Mouse (Mus musculus) hindbrain, embryonic 11.5 days (tissue): ENCODE measurements at regions not wholly inside any gene's neighbourhood (a gene's known extent, or its start where the extent isn't known, plus 50 kb on each side); places are given as distances from the start of the nearest gene placed in this dataset.

Source experiments
- ATAC-seq: fragments of 200-750 bp; cut with Nextera tagmentation; 2 replicates; pipeline ENCODE4 v1.8.0; 2017; ENCODE audit warnings: mild to moderate bottlenecking, moderate TSS enrichment, moderate library complexity; ENCODE audit not compliant: low FRiP score
- DNase-seq: peaks from one replicate; pipeline ENCODE4 v3.0.0-alpha.2; 2015; ENCODE audit warnings: low spot score
- H3K27ac ChIP-seq: fragments of 300-500 bp; sonication (generic); 2 replicates; pipeline ENCODE4 v1.5.1; 2014; ENCODE audit warnings: mild to moderate bottlenecking, low read depth, low read length
- H3K27me3 ChIP-seq: fragments of 300-500 bp; sonication (generic); 2 replicates; pipeline ENCODE4 v1.6.1; 2014; ENCODE audit warnings: mild to moderate bottlenecking, low read length, moderate library complexity, mixed read lengths; ENCODE audit not compliant: control insufficient read depth, insufficient read depth
- H3K36me3 ChIP-seq: fragments of 300-500 bp; sonication (generic); 2 replicates; pipeline ENCODE4 v1.6.1; 2014; ENCODE audit warnings: mild to moderate bottlenecking, low read length, moderate library complexity, mixed read lengths; ENCODE audit not compliant: control insufficient read depth, insufficient read depth
- H3K4me1 ChIP-seq: fragments of 300-500 bp; sonication (generic); replicated peaks from 2 replicates; pipeline ENCODE4 v1.6.1; 2014; ENCODE audit warnings: low read length, mixed read lengths; ENCODE audit not compliant: control insufficient read depth, insufficient read depth
- H3K4me2 ChIP-seq: fragments of 300-500 bp; sonication (generic); replicated peaks from 2 replicates; pipeline ENCODE4 v1.6.1; 2014; ENCODE audit warnings: mild to moderate bottlenecking, low read depth, low read length
- H3K4me3 ChIP-seq: fragments of 300-500 bp; sonication (generic); 2 replicates; pipeline ENCODE4 v1.5.1; 2014; ENCODE audit warnings: low read depth, low read length
- H3K9ac ChIP-seq: fragments of 300-500 bp; sonication (generic); 2 replicates; pipeline ENCODE4 v1.6.1; 2014; ENCODE audit warnings: low read depth, low read length
- H3K9me3 ChIP-seq: fragments of 300-500 bp; sonication (generic); 2 replicates; pipeline ENCODE4 v1.6.1; 2016; ENCODE audit warnings: low read length; ENCODE audit not compliant: control insufficient read depth
- WGBS: fragments of 180-500 bp; shearing (Covaris S2); extraction: QIAGEN DNeasy Blood & Tissue Kit; methylation state at CpG from one replicate; pipeline ENCODE4 v1.1.7; 2014; 5-methylcytosine and 5-hydroxymethylcytosine counted together

GRCm38 (mm10) chr4:91509937-91510336, 109.4 kb upstream of the Elavl2 start:
- Histone ChIP-seq H3K4me3 (no peak overlapping the region), H3K9ac (no peak overlapping the region), H3K4me1 (no peaks in the 10 kb centered on the region), H3K27me3 (no peaks in the 10 kb centered on the region), H3K36me3 (no peaks in the 10 kb centered on the region), H3K9me3 (no peaks in the 10 kb centered on the region), H3K4me2 (no peak overlapping the region), H3K27ac (no peak overlapping the region)
- WGBS, result 83% methylated on average over 1 of the region's 1 CpGs
- DNase-seq (peak; percentile 3), ATAC-seq (no peak)

- no peaks in the 10 kb centered on the region for H3K4me1 ChIP-seq
- no peak overlapping the region for H3K4me3 ChIP-seq
- no peak overlapping the region for H3K9ac ChIP-seq
- no peaks in the 10 kb centered on the region for H3K27me3 ChIP-seq
- H3K36me3 ChIP-seq, result no peaks in the 10 kb centered on the region
- no peaks in the 10 kb centered on the region for H3K9me3 ChIP-seq
- no peak overlapping the region for H3K4me2 ChIP-seq
- DNase-seq, result no peak
- WGBS, result 81% methylated on average over 3 of the region's 3 CpGs
- ATAC-seq, result no peak
- H3K27ac ChIP-seq, result no peak overlapping the region
Measured at GRCm38 (mm10) chr4:91503273-91503672, 102.7 kb upstream of the Elavl2 start.

- Histone ChIP-seq H3K36me3 (no peaks in the 10 kb centered on the region), H3K4me2 (no peak overlapping the region), H3K9me3 (no peaks in the 10 kb centered on the region), H3K9ac (no peak overlapping the region), H3K4me1 (no peaks in the 10 kb centered on the region), H3K27me3 (no peaks in the 10 kb centered on the region), H3K27ac (no peak overlapping the region), H3K4me3 (no peak overlapping the region)
- no peak for DNase-seq
- no peak for ATAC-seq
- 77% methylated on average over 3 of the region's 3 CpGs for WGBS
Measured at GRCm38 (mm10) chr4:91481863-91482475, 81.4 kb upstream of the Elavl2 start.
